Mouse (Mus musculus) stomach, postnatal 0 days (tissue): ENCODE measurements around the gene Cd37.

Experiments
- CTCF ChIP-seq: IDR thresholded peaks from 2 replicates; pipeline ENCODE4 v1.5.1; 2016; ENCODE audit warnings: antibody characterized with exemption, low read depth, mild to moderate bottlenecking, moderate library complexity
- EP300 ChIP-seq: optimal IDR thresholded peaks from 2 replicates; pipeline ENCODE3; 2016; ENCODE audit warnings: antibody characterized with exemption

GRCm38 (mm10) chr7:45185921-45186320 is 53.0 kb downstream of the Cd37 start:
- TF ChIP-seq CTCF, result no peak
- no peak for TF ChIP-seq EP300
